ENCODE assay signal across 8 mouse cellular contexts in genomic region chr12:80463666-80464269, GRCm38 (mm10). TPM values are rescaled to one million over a fixed set of nuclear protein-coding genes. Genes with fewer than 3 reads are reported as not detected.
DNase-seq lines count a peak whose midpoint lies in the region; ATAC-seq and TF ChIP-seq lines count a peak whose summit lies in the region.

No protein-coding gene starts in this region.

- H3K27ac ChIP-seq in forebrain, embryonic 11.5 days (ENCODE audit: low read depth, low read length), result peak overlapping the region; percentile 14; the same call in 1 of the 2 replicates
- peak overlapping the region; percentile 94 for H3K27ac ChIP-seq in hindbrain, embryonic 10.5 days
- peak overlapping the region; percentile 77 for H3K27ac ChIP-seq in liver, postnatal 0 days (ENCODE audit: low read depth)

- no peak for ATAC-seq in forebrain, embryonic 11.5 days (replicated peaks; ENCODE audit: low FRiP score)
- no peak for ATAC-seq in liver, postnatal 0 days

- peak overlapping the region; percentile 93 for H3K4me3 ChIP-seq in E14TG2a.4 (replicated peaks; ENCODE audit: low read length)
- H3K4me3 ChIP-seq in forebrain, embryonic 11.5 days (ENCODE audit: low read depth, low read length), result peak overlapping the region; percentile 90
- H3K4me3 ChIP-seq in hindbrain, embryonic 10.5 days, result peak overlapping the region; percentile 83
- peak overlapping the region; percentile 73 for H3K4me3 ChIP-seq in liver, postnatal 0 days (ENCODE audit: low read depth, low read length)

- H3K36me3 ChIP-seq in E14TG2a.4 (ENCODE audit: insufficient read depth, low read length), result no peaks in the 10 kb centered on the region
- H3K36me3 ChIP-seq in forebrain, embryonic 11.5 days (ENCODE audit: control insufficient read depth, insufficient read depth, low read length), result no peaks in the 10 kb centered on the region
- 0 out of 2 replicates have a peak, but pooled peaks cover 5% of the 10 kb centered on the region for H3K36me3 ChIP-seq in hindbrain, embryonic 10.5 days
- H3K36me3 ChIP-seq in liver, postnatal 0 days (replicated peaks; ENCODE audit: insufficient read depth, low read length), result no peaks in the 10 kb centered on the region

- no peaks in the 10 kb centered on the region; the same call in 1 of the 2 replicates for H3K27me3 ChIP-seq in E14TG2a.4 (ENCODE audit: insufficient read depth, low read length)
- H3K27me3 ChIP-seq in forebrain, embryonic 11.5 days (ENCODE audit: control insufficient read depth, insufficient read depth, low read length), result no peaks in the 10 kb centered on the region
- no peaks in the 10 kb centered on the region for H3K27me3 ChIP-seq in hindbrain, embryonic 10.5 days (ENCODE audit: insufficient read depth, poor library complexity, severe bottlenecking)
- H3K27me3 ChIP-seq in liver, postnatal 0 days (ENCODE audit: insufficient read depth, low read length), result no peaks in the 10 kb centered on the region

- DNase-seq in adrenal gland, postnatal 14 days, result peak; percentile 15
- no peak for DNase-seq in adrenal gland, postnatal 4 days (ENCODE audit: low spot score in 2 of 2)
- no peak for DNase-seq in forebrain, embryonic 11.5 days (ENCODE audit: low spot score)
- no peak for DNase-seq in hindbrain, embryonic 10.5 days (ENCODE audit: low spot score)
- DNase-seq in liver, postnatal 0 days, result no peak
- no peak for DNase-seq in thymus, postnatal 4 days
- DNase-seq in frontal cortex, postnatal 10 days (ENCODE audit: low spot score in 2 of 2), result no peak

- peak overlapping the region; percentile 87 for H3K4me2 ChIP-seq in forebrain, embryonic 11.5 days (ENCODE audit: low read depth, low read length, severe bottlenecking)
- peak overlapping the region; percentile 83 for H3K4me2 ChIP-seq in liver, postnatal 0 days (ENCODE audit: low read depth, low read length)

- TF ChIP-seq EP300 in liver, postnatal 0 days (IDR thresholded peaks at IDR 0.05; ENCODE audit: low read depth), result no peak

- WGBS in forebrain, embryonic 11.5 days, result 6% methylated on average over 17 of the region's 17 CpGs
- 10% methylated on average over 17 of the region's 17 CpGs for WGBS in hindbrain, embryonic 10.5 days
- 18% methylated on average over 17 of the region's 17 CpGs for WGBS in liver, postnatal 0 days (ENCODE audit: insufficient replicate concordance)

- TF ChIP-seq CTCF in E14TG2a.4 (conservative IDR thresholded peaks at IDR 0.05; ENCODE audit: low read length), result no peak
- no peak for TF ChIP-seq CTCF in liver, postnatal 0 days (IDR thresholded peaks at IDR 0.05; ENCODE audit: low read depth)

- peaks cover 11% of the 10 kb centered on the region for H3K4me1 ChIP-seq in E14TG2a.4 (replicated peaks; ENCODE audit: low read depth, low read length)
- H3K4me1 ChIP-seq in forebrain, embryonic 11.5 days (replicated peaks; ENCODE audit: control insufficient read depth, insufficient read depth, low read length), result no peaks in the 10 kb centered on the region
- H3K4me1 ChIP-seq in hindbrain, embryonic 10.5 days (replicated peaks), result peaks cover 8% of the 10 kb centered on the region
- no peaks in the 10 kb centered on the region for H3K4me1 ChIP-seq in liver, postnatal 0 days (ENCODE audit: insufficient read depth)

- H3K9ac ChIP-seq in forebrain, embryonic 11.5 days (ENCODE audit: low read length), result peak overlapping the region; percentile 88
- H3K9ac ChIP-seq in liver, postnatal 0 days (replicated peaks), result peak overlapping the region; percentile 71

- H3K9me3 ChIP-seq in E14TG2a.4 (ENCODE audit: low read length), result no peaks in the 10 kb centered on the region
- H3K9me3 ChIP-seq in forebrain, embryonic 11.5 days (ENCODE audit: control insufficient read depth, low read length), result no peaks in the 10 kb centered on the region
- H3K9me3 ChIP-seq in hindbrain, embryonic 10.5 days, result no peaks in the 10 kb centered on the region
- no peaks in the 10 kb centered on the region for H3K9me3 ChIP-seq in liver, postnatal 0 days (ENCODE audit: low read length)

RNA-seq across cellular contexts. Expression of gene Exd2, which starts 0.9 kb away (rescaled TPM):
- total RNA-seq in adrenal gland, postnatal 14 days (2021), result 18.1 and 21.5 TPM in 2 replicates
- 10 to 100 TPM; 19.9 to 22.3 TPM for total RNA-seq in adrenal gland, postnatal 4 days (2021)
- polyA plus RNA-seq in forebrain, embryonic 11.5 days (2014; fragmentation: Nextera tagmentation; extraction: Ambion mirVana), result 49.5 and 51.7 TPM in 2 replicates
- 36.0 and 40.6 TPM in 2 replicates for polyA plus RNA-seq in hindbrain, embryonic 10.5 days (2016; fragmentation: Nextera tagmentation; extraction: Ambion mirVana)
- 3.4 and 3.6 TPM in 2 replicates for polyA plus RNA-seq in liver, postnatal 0 days (2015; fragmentation: Nextera tagmentation; extraction: Ambion mirVana)

RNA-seq across cellular contexts. Expression of gene Dcaf5, which starts 27.4 kb away (rescaled TPM):
- total RNA-seq in adrenal gland, postnatal 14 days (2021), result 27.2 and 32.9 TPM in 2 replicates
- 10 to 100 TPM; 47.7 to 48.6 TPM for total RNA-seq in adrenal gland, postnatal 4 days (2021)
- 12.5 and 14.6 TPM in 2 replicates for polyA plus RNA-seq in forebrain, embryonic 11.5 days (2014; fragmentation: Nextera tagmentation; extraction: Ambion mirVana)
- polyA plus RNA-seq in hindbrain, embryonic 10.5 days (2016; fragmentation: Nextera tagmentation; extraction: Ambion mirVana), result 12.1 and 12.8 TPM in 2 replicates
- polyA plus RNA-seq in liver, postnatal 0 days (2015; fragmentation: Nextera tagmentation; extraction: Ambion mirVana), result 3.3 and 3.9 TPM in 2 replicates

RNA-seq across cellular contexts. Expression of gene Galnt16, which starts 54.3 kb away (rescaled TPM):
- 11.3 and 14.6 TPM in 2 replicates for total RNA-seq in adrenal gland, postnatal 14 days (2021)
- 10 to 100 TPM; 22.4 to 23.1 TPM for total RNA-seq in adrenal gland, postnatal 4 days (2021)
- polyA plus RNA-seq in forebrain, embryonic 11.5 days (2014; fragmentation: Nextera tagmentation; extraction: Ambion mirVana), result 19.9 and 20.3 TPM in 2 replicates
- 17.7 and 18.9 TPM in 2 replicates for polyA plus RNA-seq in hindbrain, embryonic 10.5 days (2016; fragmentation: Nextera tagmentation; extraction: Ambion mirVana)
- 0.09 and 0.15 TPM in 2 replicates for polyA plus RNA-seq in liver, postnatal 0 days (2015; fragmentation: Nextera tagmentation; extraction: Ambion mirVana)

Comparison
In these comparisons a context has a peak if more than half of its experiments do, and no peak if none do; other contexts are left out.
1. H3K27ac ChIP-seq: peak in every context shown above with its lines; median percentile 94 in hindbrain, embryonic 10.5 days; 77 in liver, postnatal 0 days; 14 in forebrain, embryonic 11.5 days.
2. RNA of gene Galnt16, which starts 54.3 kb away (polyA plus RNA-seq): 19.9 to 20.3 TPM in forebrain, embryonic 11.5 days and 17.7 to 18.9 TPM in hindbrain, embryonic 10.5 days; 0.09 to 0.15 TPM in liver, postnatal 0 days; every median in the first group is over 10 times any median in the second.
3. Peak in every context shown above with its lines, with median percentiles within 50 percentile points of each other: H3K4me3 ChIP-seq.